Mouse (Mus musculus) heart, adult 2 months (tissue): Measurements from ENCODE around the gene Plekhg6.

ENCODE experiments used
- CTCF ChIP-seq: fragments of 200-600 bp; IDR thresholded peaks from 2 replicates; pipeline ENCODE4 v1.8.1; 2022; ENCODE audit warnings: antibody characterized with exemption, mild to moderate bottlenecking, moderate library complexity
- POLR2A ChIP-seq: fragments of 200-500 bp; IDR thresholded peaks from 2 replicates; pipeline ENCODE4 v1.6.1; 2011; ENCODE audit warnings: mild to moderate bottlenecking, low read depth, low read length, control low read depth; ENCODE audit not compliant: insufficient read depth

- TF ChIP-seq POLR2A (no peak), CTCF (no peak)
Observed at GRCm38 (mm10) chr6:125352811-125353210, 27.8 kb downstream of the Plekhg6 start.
